Mouse (Mus musculus) stomach, postnatal 0 days (tissue): ENCODE data around the gene Arl6ip4.

Source experiments
- CTCF ChIP-seq: IDR thresholded peaks from 2 replicates; pipeline ENCODE4 v1.5.1; 2016; ENCODE audit warnings: antibody characterized with exemption, low read depth, mild to moderate bottlenecking, moderate library complexity
- EP300 ChIP-seq: optimal IDR thresholded peaks from 2 replicates; pipeline ENCODE3; 2016; ENCODE audit warnings: antibody characterized with exemption

DNA sequence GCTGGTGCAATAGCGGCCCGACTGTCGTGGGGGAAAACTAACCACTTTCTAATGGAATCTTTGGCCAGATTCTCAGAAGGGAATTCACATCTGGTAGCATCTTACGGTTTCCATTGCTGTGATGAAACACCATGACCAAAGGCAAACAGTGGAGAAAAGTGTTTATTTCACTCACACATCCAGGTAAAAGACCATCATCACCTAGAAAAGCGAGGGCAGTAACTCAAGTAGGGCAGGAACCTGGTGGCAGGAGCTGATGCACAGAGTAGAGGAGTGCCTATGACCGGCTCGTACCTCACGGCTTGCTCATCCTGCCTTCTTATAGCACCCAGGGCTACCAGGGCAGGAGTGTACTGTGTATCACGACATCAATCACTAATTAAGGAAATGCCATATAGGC lies 12.3 kb upstream of the Arl6ip4 start:
- TF ChIP-seq EP300 (no peak), CTCF (no peak)
